Mouse (Mus musculus) C2C12 (cell line): ENCODE results near the gene Scmh1. TPM values are rescaled to one million over a fixed set of nuclear protein-coding genes. Genes with fewer than 3 reads are reported as not detected.

Experiments
- H3K27me3 ChIP-seq: one replicate; pipeline ENCODE4 v1.6.1; 2011; ENCODE audit not compliant: control insufficient read depth, insufficient read depth, insufficient read length
- H3K36me3 ChIP-seq: one replicate; pipeline ENCODE4 v1.6.1; 2011; ENCODE audit not compliant: control insufficient read depth, insufficient read depth
- H3K4me3 ChIP-seq: one replicate; pipeline ENCODE4 v1.5.1; 2011; ENCODE audit warnings: mild to moderate bottlenecking, control low read depth; ENCODE audit not compliant: poor library complexity, insufficient read depth, severe bottlenecking
- H3K79me2 ChIP-seq: one replicate; pipeline ENCODE4 v1.6.1; 2011; ENCODE audit not compliant: control insufficient read depth, insufficient read depth
- H3K79me3 ChIP-seq: one replicate; pipeline ENCODE4 v1.6.1; 2011; ENCODE audit warnings: low read depth, control low read depth
- H3ac ChIP-seq: one replicate; pipeline ENCODE3; 2011; ENCODE audit warnings: low read depth; ENCODE audit not compliant: control insufficient read depth, insufficient read length
- CEBPB ChIP-seq: IDR thresholded peaks from one replicate; pipeline ENCODE4 v1.6.1; 2011; ENCODE audit warnings: low read depth, mild to moderate bottlenecking, control low read depth, moderate library complexity
- CTCF ChIP-seq: IDR thresholded peaks from one replicate; pipeline ENCODE4 v1.5.1; 2011; ENCODE audit not compliant: control insufficient read depth, insufficient read depth, insufficient read length
- FOSL1 ChIP-seq: IDR thresholded peaks from one replicate; pipeline ENCODE4 v1.8.0; 2011; ENCODE audit warnings: mild to moderate bottlenecking, low read length; ENCODE audit not compliant: poor library complexity, insufficient read depth, severe bottlenecking
- MAX ChIP-seq: IDR thresholded peaks from one replicate; pipeline ENCODE4 v1.6.1; 2011; ENCODE audit warnings: mild to moderate bottlenecking, control low read depth
- MYOD1 ChIP-seq: IDR thresholded peaks from one replicate; pipeline ENCODE4 v1.6.1; 2011; ENCODE audit warnings: low read depth; ENCODE audit not compliant: control insufficient read depth, insufficient read length
- MYOG ChIP-seq: IDR thresholded peaks from one replicate; pipeline ENCODE4 v1.6.1; 2011; ENCODE audit not compliant: control insufficient read depth, insufficient read length; ENCODE audit errors: extremely low read depth
- USF1 ChIP-seq: IDR thresholded peaks from one replicate; pipeline ENCODE4 v1.6.1; 2011; ENCODE audit warnings: low read depth, mild to moderate bottlenecking, control low read depth, moderate library complexity
- polyA plus RNA-seq: library from polyadenylated mRNA; unstranded; fragments of >200 nt; fragmentation: generic; extraction: Trizol; gene quantifications from one replicate; pipeline ENCODE4 v1.2.1, GENCODE M21; 2012; ENCODE audit warnings: missing spikeins

Scmh1 gene
- polyA plus RNA-seq, 1 experiment = 40.9 TPM

DNA sequence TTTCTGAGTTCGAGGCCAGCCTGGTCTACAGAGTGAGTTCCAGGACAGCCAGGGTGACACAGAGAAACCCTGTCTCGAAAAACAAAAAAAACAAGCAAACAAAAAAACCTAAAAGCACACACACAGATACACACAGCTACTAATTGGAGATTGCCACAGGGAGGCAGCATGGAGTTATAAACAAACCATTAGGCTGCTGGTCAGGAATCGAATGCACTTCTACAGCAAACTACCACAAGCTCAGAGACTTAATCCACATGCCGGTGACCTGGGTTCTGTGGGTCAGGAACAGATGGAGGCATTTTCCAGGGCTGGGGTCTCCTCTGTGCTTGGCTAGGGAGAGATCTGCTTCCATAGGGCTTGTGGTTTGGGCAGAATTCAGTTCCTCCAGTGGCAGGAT is 17.6 kb upstream of the Scmh1 start:
- H3K79me3 ChIP-seq = no peaks in the 10 kb centered on the region
- H3K79me2 ChIP-seq = no peaks in the 10 kb centered on the region
- no peak overlapping the region for H3K4me3 ChIP-seq
- no peak overlapping the region for H3ac ChIP-seq
- TF ChIP-seq USF1 (no peak), CTCF (no peak)
- H3K36me3 ChIP-seq = no peaks in the 10 kb centered on the region
- H3K27me3 ChIP-seq = peaks cover 7% of the 10 kb centered on the region

DNA sequence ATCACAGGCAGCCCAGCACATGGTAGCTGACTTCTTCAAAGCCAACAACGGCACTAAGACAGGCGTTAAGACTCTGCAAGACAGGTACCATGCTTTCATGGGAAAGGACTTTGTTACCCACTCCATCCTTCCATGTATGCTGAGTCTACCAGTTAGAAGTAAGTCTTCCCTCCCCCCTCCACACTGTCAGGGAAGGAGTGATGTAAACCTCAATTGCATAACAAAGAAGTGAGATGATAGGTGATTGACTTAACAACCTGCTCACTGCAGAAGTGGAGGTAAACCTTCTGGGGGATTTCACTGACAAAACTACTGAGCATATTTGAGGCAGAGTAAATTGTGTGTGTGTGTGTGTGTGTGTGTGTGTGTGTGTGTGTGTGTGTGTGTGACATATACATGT is 17.1 kb upstream of the Scmh1 start:
- H3K36me3 ChIP-seq = no peaks in the 10 kb centered on the region
- H3K79me2 ChIP-seq = no peaks in the 10 kb centered on the region
- TF ChIP-seq MYOG (no peak), CTCF (no peak), MAX (no peak), CEBPB (no peak), MYOD1 (no peak), USF1 (no peak), FOSL1 (no peak)
- H3K79me3 ChIP-seq = no peaks in the 10 kb centered on the region
- H3K4me3 ChIP-seq = no peak overlapping the region
- no peak overlapping the region for H3ac ChIP-seq
- peaks cover 7% of the 10 kb centered on the region for H3K27me3 ChIP-seq

DNA sequence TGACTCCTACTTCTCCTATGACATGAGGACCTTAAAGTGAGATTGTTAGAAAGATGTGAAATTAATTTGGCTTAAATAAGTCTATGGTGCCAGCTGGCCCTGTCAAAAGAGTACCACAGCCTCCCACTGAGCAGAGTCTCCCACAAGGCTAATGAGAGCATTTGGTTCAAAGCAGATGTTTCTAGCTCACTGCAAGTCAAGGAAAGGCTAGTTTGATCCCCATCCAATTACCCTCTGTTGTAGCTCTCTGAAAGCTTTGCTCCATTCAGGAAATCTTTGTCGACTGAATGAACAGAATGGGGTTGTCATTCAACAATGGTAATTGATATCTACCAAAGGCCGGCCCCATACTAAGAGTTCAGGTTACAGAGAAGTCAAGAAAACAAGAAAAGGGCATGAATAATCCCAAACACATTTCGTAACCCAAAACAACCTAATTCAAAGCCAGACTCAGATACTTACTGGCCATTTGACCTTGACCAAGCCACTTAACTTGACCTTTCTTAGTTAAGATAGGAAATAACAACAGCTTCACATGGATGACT is 16.0 kb upstream of the Scmh1 start:
- Histone ChIP-seq H3K27me3 (peaks cover 7% of the 10 kb centered on the region), H3K4me3 (no peak overlapping the region), H3ac (no peak overlapping the region), H3K79me3 (no peaks in the 10 kb centered on the region), H3K79me2 (no peaks in the 10 kb centered on the region), H3K36me3 (no peaks in the 10 kb centered on the region)
- TF ChIP-seq CTCF = no peak
- TF ChIP-seq CEBPB = no peak
- TF ChIP-seq FOSL1 = no peak

DNA sequence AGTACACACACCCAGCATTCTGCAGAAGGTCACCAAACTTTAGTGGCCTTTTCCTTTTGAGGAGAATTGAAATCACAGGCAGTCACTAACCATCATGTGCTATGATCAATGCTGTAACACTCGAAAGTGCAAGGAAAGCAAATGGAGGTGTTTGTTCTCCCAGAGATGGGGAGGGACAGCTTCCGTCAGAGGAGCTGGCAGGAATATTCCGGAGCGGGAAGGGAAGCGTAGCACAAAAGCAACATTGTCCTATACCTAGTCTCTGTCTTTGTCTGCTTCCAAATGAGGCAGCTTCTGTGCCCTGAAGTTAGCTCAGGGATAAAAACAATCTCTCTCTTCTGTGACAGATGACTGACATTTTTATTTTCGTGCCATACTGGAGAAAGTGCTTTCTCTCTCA is 15.5 kb upstream of the Scmh1 start:
- Histone ChIP-seq H3K4me3 (no peak overlapping the region), H3K79me2 (no peaks in the 10 kb centered on the region), H3ac (no peak overlapping the region), H3K79me3 (no peaks in the 10 kb centered on the region), H3K27me3 (peaks cover 7% of the 10 kb centered on the region), H3K36me3 (no peaks in the 10 kb centered on the region)
- TF ChIP-seq CEBPB (no peak), MYOG (no peak), USF1 (no peak), CTCF (no peak), MYOD1 (no peak), MAX (no peak), FOSL1 (no peak)

DNA sequence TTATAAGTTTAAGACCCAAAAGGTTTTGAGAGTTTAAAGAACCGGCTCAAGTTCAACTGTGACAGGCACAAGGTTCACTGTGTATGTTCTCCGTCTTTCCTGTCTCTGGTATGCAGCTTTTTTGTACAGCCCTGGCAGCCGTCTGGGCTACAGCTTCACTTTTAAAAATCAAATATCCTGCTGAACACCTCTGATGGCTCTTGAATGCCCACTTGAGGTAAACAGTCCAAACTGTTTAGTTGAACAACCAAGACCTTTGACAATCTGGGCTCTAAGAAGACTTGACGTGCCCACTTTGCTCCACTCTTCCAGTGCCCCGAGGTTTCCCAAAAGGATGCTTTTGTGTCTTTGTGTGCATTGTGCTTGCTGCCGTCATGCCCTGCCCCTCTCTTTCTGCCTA is 13.5 kb upstream of the Scmh1 start:
- TF ChIP-seq USF1 = no peak
- no peak for TF ChIP-seq MYOD1
- TF ChIP-seq CEBPB = no peak
- no peak for TF ChIP-seq MAX
- TF ChIP-seq CTCF = no peak
- no peak for TF ChIP-seq MYOG
- no peak for TF ChIP-seq FOSL1
- H3K36me3 ChIP-seq = no peaks in the 10 kb centered on the region
- peaks cover 5% of the 10 kb centered on the region for H3K27me3 ChIP-seq
- no peak overlapping the region for H3ac ChIP-seq
- H3K79me3 ChIP-seq = no peaks in the 10 kb centered on the region
- no peak overlapping the region for H3K4me3 ChIP-seq
- no peaks in the 10 kb centered on the region for H3K79me2 ChIP-seq

DNA sequence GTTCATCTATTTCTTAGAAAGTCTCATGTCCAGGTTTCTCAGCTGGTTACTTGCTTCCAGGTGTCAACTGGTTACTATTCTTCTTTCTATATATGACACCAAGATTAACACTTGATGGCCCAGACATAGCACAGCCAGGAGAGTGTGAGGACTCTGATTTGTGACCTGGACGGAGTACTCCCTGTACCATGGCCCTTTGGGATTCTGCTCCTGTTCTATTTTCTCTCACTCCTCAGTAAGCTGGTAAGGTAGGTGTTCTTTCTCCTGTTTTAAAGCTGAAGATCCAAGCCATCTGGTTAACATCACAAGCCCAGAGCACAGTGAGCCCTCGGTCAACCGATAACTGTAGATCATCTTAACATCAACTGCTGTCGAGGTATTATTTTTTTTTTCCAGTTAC is 12.7 kb upstream of the Scmh1 start:
- H3K27me3 ChIP-seq = peaks cover 10% of the 10 kb centered on the region

More for the DNA sequence above, 12.7 kb upstream of the Scmh1 start:
- Histone ChIP-seq H3ac (no peak overlapping the region), H3K4me3 (no peak overlapping the region), H3K79me2 (no peaks in the 10 kb centered on the region), H3K79me3 (no peaks in the 10 kb centered on the region), H3K36me3 (no peaks in the 10 kb centered on the region)
- no peak for TF ChIP-seq CEBPB
- no peak for TF ChIP-seq MYOG
- TF ChIP-seq MYOD1 = no peak
- no peak for TF ChIP-seq MAX
- no peak for TF ChIP-seq FOSL1
- TF ChIP-seq USF1 = no peak
- no peak for TF ChIP-seq CTCF
